Mouse (Mus musculus): ENCODE results near the gene Dctn3. TPM values are rescaled to one million over a fixed set of nuclear protein-coding genes. Genes with fewer than 3 reads are reported as not detected.
"Not testable (repeated sequence)": the region's sequence is repeated elsewhere in the genome, so short reads cannot be mapped to it uniquely, and the experiment has no call there.

Dctn3 gene
- polyA plus RNA-seq, 1 experiment from 2014 or later = 150 TPM

DNA sequence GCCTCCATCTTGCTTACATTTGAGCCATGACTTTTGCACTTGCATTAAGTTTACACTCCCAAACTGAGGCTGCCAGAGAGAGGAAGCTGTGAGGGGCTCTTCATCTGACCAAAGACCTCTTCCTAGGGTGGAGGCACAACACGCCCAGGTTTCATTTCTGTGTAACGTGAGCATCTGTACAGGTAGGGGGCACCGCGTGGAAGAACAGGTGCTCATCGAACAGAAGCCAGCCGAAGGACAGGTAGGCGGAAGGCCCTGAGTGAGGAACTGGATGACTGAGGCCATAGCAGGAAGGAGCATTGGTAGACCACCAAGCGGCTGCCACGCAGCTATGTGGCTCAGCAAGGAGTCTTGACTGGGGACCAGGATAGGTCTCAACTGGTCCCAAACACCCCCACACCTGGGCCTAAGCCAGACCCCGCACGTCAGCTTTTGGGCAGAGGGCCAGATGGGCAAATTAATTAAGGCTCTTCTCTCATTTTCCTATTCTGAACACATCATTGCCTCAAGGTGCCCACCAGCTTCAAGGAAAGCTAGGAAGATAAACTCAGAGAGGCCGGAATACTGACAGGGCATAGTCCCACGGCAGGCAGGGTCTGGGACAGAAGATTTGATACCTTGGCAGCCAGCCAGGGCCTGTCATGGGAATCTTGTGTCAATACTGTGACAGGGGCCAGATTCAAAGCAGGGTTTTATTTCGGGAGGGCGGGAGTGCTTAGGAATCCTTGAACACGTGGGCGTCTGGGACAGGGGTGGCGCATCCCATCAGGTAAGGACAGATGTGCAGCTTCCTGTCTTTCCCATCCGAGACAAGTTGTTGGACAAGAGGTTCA, 16.8 kb downstream of the Dctn3 start:
- H3K27me3 ChIP-seq (ENCODE audit: low read depth, poor library complexity, severe bottlenecking) = peaks cover 30% of the 10 kb centered on the region
- H3K27ac ChIP-seq (replicated peaks) = no peak overlapping the region; the same call in 1 of the 2 replicates
- H3K4me3 ChIP-seq = 0 out of 2 replicates have a peak overlapping the region, but pooled peaks have one; percentile 30
- no peak for DNase-seq (ENCODE audit: low spot score)
- H3K36me3 ChIP-seq = peaks cover 9% of the 10 kb centered on the region
- 77% methylated on average over 19 of the region's 19 CpGs for WGBS
- no peaks in the 10 kb centered on the region for H3K9me3 ChIP-seq (replicated peaks)
- H3K4me1 ChIP-seq = peaks cover 45% of the 10 kb centered on the region

DNA sequence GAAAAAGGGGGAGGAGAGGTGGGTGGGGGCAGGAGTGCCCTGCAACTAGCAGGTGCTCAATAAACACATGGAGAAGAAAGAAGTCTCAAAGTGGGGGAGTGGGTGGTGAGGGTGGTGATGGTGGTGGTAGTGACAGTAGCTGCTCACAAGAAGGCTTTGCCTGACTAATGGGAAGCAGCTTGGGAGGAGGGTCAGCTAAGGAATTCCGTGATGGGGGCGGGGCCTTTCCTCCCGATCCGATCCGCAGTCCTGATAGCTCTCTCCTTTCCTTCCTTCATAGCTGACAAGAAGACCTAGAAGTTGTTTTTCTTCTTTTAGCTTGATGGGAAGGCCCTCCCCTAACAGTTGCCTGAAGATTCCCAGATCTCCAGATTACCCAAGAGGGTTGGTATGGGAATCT, 18.3 kb downstream of the Dctn3 start:
- no peak for DNase-seq (ENCODE audit: low spot score)
- WGBS = 15% methylated on average over 5 of the region's 5 CpGs

DNA sequence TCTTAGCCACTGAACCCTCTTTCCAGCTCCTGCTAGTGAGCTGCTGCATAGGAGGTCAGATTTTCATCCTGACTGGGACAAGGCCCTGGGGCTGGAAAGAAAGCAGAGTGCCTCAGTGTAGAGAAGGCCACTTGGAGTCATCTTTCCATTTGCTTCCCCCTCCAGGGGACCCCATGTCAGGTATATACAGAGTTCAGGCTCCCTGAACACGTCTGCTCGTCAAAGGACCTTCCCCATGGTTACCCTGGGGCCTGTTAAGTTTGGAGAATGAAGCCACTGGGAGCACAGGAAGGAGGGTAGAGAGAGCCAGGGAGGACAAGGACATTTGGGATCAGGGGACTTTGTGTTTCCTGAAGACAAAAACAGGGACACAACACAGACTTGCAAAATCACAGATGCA, 20.7 kb downstream of the Dctn3 start:
- peaks cover 42% of the 10 kb centered on the region for H3K27me3 ChIP-seq (ENCODE audit: low read depth, poor library complexity, severe bottlenecking)
- WGBS = 70% methylated on average over 2 of the region's 2 CpGs
- not testable (repeated sequence) for H3K27ac ChIP-seq (replicated peaks); H3K36me3 ChIP-seq; H3K4me3 ChIP-seq; H3K9me3 ChIP-seq (replicated peaks); DNase-seq (ENCODE audit: low spot score)
- H3K4me1 ChIP-seq = peaks cover 27% of the 10 kb centered on the region

More for the DNA sequence above, 18.3 kb downstream of the Dctn3 start:
- Histone ChIP-seq H3K27ac (replicated peaks) (no peak overlapping the region), H3K4me1 (peaks cover 40% of the 10 kb centered on the region), H3K27me3 (ENCODE audit: low read depth, poor library complexity, severe bottlenecking) (peaks cover 30% of the 10 kb centered on the region), H3K9me3 (replicated peaks) (no peaks in the 10 kb centered on the region), H3K4me3 (no peak overlapping the region), H3K36me3 (no peaks in the 10 kb centered on the region)

DNA sequence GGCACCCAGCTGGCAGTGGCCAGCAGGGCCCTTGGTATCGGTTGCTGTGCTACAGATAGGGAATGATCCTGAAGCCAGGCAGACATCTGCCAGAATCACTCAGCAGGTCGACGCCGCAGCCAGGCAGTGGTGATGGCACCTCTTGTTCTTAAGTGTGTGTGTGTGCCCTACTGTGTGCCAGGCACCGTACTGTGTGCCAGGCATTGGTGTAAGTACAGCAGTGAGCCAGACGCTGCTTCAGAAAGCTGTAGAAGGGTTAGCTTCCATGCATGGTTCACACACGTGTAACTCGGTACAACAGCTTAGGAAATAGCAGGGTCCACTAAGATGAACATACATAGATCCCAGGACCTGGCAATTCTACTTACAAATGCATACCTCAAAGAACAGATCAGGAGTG, 22.7 kb downstream of the Dctn3 start:
- H3K9me3 ChIP-seq (replicated peaks); H3K4me3 ChIP-seq; DNase-seq (ENCODE audit: low spot score); H3K36me3 ChIP-seq; H3K27ac ChIP-seq (replicated peaks): not testable (repeated sequence)
- WGBS = 82% methylated on average over 5 of the region's 8 CpGs
- Histone ChIP-seq H3K27me3 (ENCODE audit: low read depth, poor library complexity, severe bottlenecking) (peaks cover 26% of the 10 kb centered on the region), H3K4me1 (peaks cover 20% of the 10 kb centered on the region)

DNA sequence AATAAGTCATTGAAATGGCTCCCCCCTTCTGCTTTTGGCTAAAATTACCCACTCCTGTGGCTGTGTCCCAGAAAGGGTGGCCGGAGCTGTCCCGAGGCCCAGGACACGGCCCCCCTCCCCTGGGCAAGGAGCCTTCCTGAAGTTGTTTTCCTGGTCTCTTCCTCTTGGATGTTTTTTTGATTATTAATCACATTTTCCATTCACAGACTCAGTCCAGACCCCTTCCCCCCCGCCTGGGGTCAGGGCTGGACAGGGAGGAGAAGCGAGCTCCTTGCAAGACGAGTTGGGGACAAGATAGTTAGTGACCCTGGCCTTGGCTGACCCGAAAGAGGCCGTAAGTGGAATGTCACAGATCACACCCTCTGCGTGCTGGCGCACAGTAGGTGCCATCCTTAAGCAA, 23.2 kb downstream of the Dctn3 start, which contains the start of gene Il11ra1:
TSS of gene Il11ra1 (plus strand) at position 207 of the 400 bp plus-strand sequence.
- not testable (repeated sequence) for H3K36me3 ChIP-seq; DNase-seq (ENCODE audit: low spot score); H3K4me3 ChIP-seq; H3K27ac ChIP-seq (replicated peaks); H3K9me3 ChIP-seq (replicated peaks)
- peaks cover 18% of the 10 kb centered on the region for H3K4me1 ChIP-seq
- WGBS = 81% methylated on average over 10 of the region's 10 CpGs
- peaks cover 22% of the 10 kb centered on the region for H3K27me3 ChIP-seq (ENCODE audit: low read depth, poor library complexity, severe bottlenecking)

DNA sequence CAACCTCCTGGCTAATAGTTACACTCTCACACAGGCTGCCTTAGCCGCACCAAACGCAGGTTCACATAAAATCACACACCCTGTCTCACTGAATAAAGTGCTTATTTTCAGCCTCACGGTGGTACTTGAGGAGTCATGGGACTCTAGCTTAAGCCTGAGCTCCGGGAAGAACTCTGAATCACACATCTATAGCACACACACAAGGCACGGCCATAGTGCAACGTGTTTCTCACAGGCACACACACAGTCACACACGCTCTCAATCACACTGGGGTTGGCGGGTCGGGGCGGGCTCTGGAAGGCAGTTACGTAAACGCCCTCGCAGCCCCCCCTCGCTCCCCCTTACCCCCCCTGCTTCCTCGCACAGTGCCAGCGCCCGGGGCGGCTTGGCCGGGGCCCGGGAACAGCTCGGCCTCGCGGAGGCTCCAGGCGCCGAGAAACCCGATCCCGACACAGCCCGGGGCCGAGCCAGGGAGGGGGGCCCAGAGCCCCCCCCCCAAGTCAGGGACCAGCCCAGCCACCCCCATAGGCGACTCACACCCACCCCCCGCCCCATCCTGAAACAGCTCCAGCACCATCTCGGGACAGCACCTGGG, 24.5 kb downstream of the Dctn3 start:
- H3K9me3 ChIP-seq (replicated peaks); H3K4me3 ChIP-seq; H3K27ac ChIP-seq (replicated peaks); DNase-seq (ENCODE audit: low spot score); H3K36me3 ChIP-seq: not testable (repeated sequence)
- Histone ChIP-seq H3K27me3 (ENCODE audit: low read depth, poor library complexity, severe bottlenecking) (peaks cover 12% of the 10 kb centered on the region), H3K4me1 (peaks cover 11% of the 10 kb centered on the region)
- WGBS = 8% methylated on average over 26 of the region's 32 CpGs

DNA sequence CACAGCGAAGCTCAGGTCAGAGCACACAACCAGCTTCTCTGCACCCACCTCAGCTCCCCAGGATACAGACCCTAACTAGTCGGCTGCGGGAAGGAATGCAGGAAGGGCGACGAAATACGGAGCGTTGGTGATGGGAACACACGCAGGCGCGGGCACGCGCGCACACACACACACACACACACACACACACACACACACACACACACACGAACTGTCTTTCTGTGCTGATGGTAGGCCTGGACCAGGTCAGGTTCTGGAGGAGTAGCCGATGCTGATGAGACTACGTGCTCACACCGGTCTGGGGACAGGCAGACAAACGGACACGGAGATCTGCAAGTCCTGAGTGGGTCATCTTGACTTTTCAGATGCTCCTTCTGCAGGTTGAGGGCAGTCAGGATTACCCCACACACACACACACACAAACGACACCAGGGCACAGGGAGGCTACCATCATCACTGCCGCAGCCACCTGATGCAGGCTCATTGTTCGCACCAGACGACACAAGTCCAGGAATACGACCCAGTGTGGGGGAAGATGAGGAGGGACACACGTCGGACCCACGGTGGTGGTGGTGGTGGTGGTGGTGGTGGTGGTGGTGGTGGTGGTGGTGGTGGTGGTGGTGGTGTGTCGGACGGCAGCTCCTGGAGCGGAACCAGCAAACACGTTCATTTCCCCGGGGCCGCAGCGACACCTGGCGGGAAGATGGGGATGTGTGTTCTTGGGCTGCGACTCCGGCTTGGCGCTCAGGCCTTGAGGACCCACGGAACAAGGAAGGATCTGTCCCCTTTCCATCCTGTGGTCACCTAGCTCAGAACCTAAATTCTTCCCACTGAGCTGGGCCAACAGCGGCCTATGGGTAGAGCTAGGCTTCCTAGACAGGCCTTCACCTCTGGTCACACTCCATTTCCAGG, 25.8 kb downstream of the Dctn3 start, which contains the start of gene Cntfr:
TSS of gene Cntfr (minus strand) at position 160 of the 912 bp plus-strand sequence.
- H3K27ac ChIP-seq (replicated peaks) = peak within 1 kb of the TSS; percentile 82; the same call in 1 of the 2 replicates
- 10% methylated on average over 34 of the region's 40 CpGs for WGBS
- not testable (repeated sequence) for H3K9me3 ChIP-seq (replicated peaks); H3K36me3 ChIP-seq
- H3K4me1 ChIP-seq = peaks cover 20% of the 10 kb centered on the region
- peak within 1 kb of the TSS; percentile 44 for H3K4me3 ChIP-seq
- H3K27me3 ChIP-seq (ENCODE audit: low read depth, poor library complexity, severe bottlenecking) = peaks cover 16% of the 10 kb centered on the region
- peak; percentile 86 for DNase-seq (ENCODE audit: low spot score)

DNA sequence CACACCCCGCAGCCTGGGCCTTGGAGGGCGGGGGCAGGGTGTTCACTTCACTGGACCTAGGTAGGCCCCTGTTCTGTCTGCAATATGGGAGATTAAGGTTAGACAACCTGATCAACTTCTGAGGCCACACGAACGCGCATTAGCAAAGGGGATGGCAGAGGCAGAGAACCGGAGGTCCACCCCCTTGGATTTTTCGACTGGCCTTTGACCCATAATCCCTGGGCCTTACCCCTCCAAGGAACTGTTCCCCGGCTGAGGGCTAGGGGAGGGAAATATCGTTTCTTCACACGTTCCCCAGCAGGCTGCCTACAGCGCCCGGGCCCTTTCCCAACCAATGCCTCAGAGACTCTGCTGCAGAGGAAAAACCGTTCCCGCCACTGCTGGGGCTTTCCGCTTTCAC, 26.5 kb downstream of the Dctn3 start:
- not testable (repeated sequence) for H3K9me3 ChIP-seq (replicated peaks); H3K4me3 ChIP-seq; DNase-seq (ENCODE audit: low spot score); H3K36me3 ChIP-seq
- Histone ChIP-seq H3K27ac (replicated peaks) (0 out of 2 replicates have a peak overlapping the region, but pooled peaks have one; percentile 59), H3K4me1 (peaks cover 25% of the 10 kb centered on the region), H3K27me3 (ENCODE audit: low read depth, poor library complexity, severe bottlenecking) (peaks cover 16% of the 10 kb centered on the region)
- WGBS = under 1% methylated on average over 15 of the region's 15 CpGs

DNA sequence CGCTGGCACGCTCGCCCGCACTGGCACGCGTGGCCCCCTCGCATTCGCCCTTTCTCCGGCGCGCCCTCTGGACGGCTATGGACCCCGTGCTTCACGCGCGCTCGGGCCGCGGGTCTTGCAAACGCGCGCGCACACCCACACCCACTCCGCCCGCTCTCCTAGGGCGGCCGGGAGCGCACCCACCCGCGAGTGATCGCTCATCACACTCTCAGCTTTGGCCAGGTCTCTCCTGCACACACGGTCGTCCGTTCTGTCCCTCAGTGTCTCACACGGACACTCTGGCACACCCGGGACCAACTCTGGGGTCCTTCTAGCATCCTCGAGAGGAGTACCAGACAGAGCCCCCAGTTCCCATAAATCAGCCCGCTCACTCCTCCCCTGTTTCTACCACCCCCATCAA, 27.2 kb downstream of the Dctn3 start:
- not testable (repeated sequence) for H3K36me3 ChIP-seq; H3K9me3 ChIP-seq (replicated peaks); DNase-seq (ENCODE audit: low spot score)
- Histone ChIP-seq H3K4me1 (peaks cover 25% of the 10 kb centered on the region), H3K27ac (replicated peaks) (peak overlapping the region; percentile 82), H3K27me3 (ENCODE audit: low read depth, poor library complexity, severe bottlenecking) (peaks cover 16% of the 10 kb centered on the region), H3K4me3 (peak overlapping the region; percentile 44)
- 4% methylated on average over 21 of the region's 38 CpGs for WGBS

DNA sequence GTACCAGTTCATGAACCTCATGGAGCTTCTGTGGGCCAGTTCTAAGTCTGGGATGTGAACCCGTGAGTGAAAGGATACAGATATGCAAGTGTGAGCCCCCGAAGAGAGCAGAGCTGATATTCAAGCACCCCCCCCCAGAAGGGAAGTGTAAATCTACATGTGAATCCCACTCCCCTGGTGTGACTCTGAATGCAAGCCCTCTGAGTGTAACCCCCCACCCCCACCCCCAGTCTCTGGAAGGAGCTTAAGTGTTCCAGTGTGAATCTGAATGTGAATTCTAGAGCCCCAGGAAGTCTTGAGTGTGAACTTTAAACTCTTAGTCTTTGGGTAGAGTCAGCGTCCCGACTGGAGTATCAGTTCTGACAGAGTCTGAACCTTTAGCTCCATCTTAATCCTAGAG, 29.5 kb downstream of the Dctn3 start:
- peak overlapping the region; percentile 48 for H3K4me3 ChIP-seq
- DNase-seq (ENCODE audit: low spot score); H3K9me3 ChIP-seq (replicated peaks); H3K36me3 ChIP-seq: not testable (repeated sequence)
- H3K27ac ChIP-seq (replicated peaks) = peak overlapping the region; percentile 70; the same call in 1 of the 2 replicates
- 5% methylated on average over 4 of the region's 4 CpGs for WGBS
- H3K27me3 ChIP-seq (ENCODE audit: low read depth, poor library complexity, severe bottlenecking) = peaks cover 13% of the 10 kb centered on the region
- H3K4me1 ChIP-seq = peaks cover 31% of the 10 kb centered on the region

DNA sequence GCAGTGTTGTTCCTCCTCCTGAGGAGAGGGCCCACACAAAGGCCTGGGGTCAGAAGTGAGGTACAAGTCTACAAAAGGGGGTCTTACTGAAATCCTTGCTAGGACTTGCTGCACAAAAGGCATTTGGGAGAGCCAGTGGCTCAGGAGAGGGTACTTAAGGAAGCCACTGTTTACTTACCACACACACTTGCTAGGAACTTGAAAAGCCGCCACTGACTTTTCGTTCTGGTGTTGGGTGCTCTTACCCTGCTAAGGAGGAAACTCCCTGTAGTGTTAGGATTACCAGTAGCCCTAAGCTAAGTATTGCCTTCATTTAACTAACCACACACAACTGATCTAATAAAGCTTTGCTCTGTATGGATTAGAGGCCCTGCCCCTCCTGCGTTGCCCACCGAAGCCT, 33.0 kb downstream of the Dctn3 start:
- H3K27ac ChIP-seq (replicated peaks); H3K9me3 ChIP-seq (replicated peaks); H3K4me3 ChIP-seq; H3K36me3 ChIP-seq; H3K27me3 ChIP-seq (ENCODE audit: low read depth, poor library complexity, severe bottlenecking); DNase-seq (ENCODE audit: low spot score): not testable (repeated sequence)
- no CpG with 5 or more reads among the region's 4 CpGs for WGBS
- H3K4me1 ChIP-seq = peaks cover 49% of the 10 kb centered on the region

DNA sequence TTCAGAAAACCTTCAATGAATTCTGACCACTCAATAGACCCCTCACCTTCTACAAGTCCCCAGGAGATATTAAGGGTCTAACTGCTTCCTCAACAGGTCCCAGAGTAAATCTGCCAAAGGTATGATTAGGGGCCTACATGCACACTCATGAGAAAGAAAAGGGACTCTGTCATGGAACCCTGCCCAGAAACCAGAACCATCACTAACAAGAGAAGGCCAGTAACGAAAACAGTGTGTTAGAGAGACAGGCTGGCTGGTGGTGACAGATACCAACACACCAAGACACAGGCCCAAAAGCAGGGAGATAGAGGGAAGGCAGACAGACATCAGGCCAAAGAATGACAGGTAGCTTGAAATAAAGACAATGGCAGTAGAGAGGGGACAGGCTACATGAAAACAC, 34.4 kb downstream of the Dctn3 start:
- not testable (repeated sequence) for H3K36me3 ChIP-seq; H3K27ac ChIP-seq (replicated peaks); H3K27me3 ChIP-seq (ENCODE audit: low read depth, poor library complexity, severe bottlenecking); H3K4me3 ChIP-seq; H3K9me3 ChIP-seq (replicated peaks); DNase-seq (ENCODE audit: low spot score)
- H3K4me1 ChIP-seq = peaks cover 55% of the 10 kb centered on the region
- 60% methylated on average over 1 of the region's 1 CpGs for WGBS

Data from midbrain, embryonic 10.5 days (tissue).